Mouse (Mus musculus) liver, embryonic 14 days (tissue): ENCODE measurements around the gene Prcd. TPM values are rescaled to one million over a fixed set of nuclear protein-coding genes. Genes with fewer than 3 reads are reported as not detected.

ENCODE experiments used
- polyA plus RNA-seq: library from polyadenylated mRNA; depleted of rRNA; stranded (reverse); fragments of >200 nt; gene quantifications from 2 replicates; pipeline ENCODE4 v1.2.3, GENCODE M21; 2012; rRNA removed

Gene Prcd
- 0.07 and 0.17 TPM in 2 replicates for polyA plus RNA-seq

DNA sequence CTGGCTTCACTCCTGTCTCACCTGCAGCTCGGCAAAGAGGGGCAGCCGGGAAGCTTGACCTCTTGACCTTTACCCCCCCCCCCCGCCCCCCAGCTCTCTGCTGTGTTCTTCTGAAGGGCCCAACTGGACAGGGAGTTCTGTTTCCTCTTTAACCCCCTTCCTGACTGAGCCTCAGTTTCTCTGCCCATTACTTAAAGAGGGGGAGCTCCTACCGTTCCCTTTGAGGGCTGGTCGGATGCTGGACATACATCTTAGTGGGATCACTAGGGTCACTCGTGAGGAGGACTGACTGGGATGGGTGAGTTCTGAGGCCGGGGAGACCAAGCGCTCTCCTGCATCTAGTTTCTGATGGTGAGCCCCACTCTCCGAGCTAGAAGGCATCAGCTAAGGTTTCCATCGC, at the start of gene Prcd:
Gene Prcd, plus strand, starts transcription at position 301 of the 400 bp plus-strand sequence.

DNA sequence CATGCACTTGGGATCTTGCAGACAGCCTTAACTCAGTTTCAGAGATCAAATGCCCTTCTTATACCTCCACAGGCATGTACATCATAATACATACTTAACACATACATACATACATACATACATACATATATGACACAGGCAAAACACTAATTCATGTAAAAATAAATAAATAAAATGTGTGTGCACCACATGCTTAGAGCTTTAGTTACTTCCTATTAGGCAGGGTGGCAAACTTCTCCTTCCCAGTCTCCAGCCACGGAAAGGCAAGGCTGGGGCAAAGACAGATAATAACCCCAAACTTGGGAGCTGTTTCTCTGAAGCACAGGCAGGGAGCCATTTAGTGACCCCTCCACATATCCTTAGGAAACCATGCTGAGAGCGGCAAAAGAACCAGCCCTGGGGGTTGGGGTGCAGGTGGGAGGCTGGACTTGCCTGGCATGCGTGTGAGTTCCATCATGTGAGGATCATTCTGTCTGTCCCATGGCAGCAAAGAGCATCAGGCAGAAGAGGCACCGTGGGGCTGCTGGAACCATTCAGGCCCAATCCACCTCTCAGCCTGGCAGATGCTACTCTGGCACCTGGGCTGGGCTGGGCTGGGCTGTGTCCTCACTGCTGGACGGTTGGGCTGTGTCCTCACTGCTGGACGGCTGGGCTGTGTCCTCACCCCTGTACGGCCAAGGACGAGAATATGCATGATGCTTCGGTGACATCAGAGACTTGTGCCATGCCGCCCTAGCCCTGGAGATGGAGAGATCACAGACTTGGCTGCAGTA, 26.8 kb upstream of the Prcd start, which contains the start of gene Rhbdf2:
Gene Rhbdf2, minus strand, starts transcription at position 721 of the 773 bp plus-strand sequence.

DNA sequence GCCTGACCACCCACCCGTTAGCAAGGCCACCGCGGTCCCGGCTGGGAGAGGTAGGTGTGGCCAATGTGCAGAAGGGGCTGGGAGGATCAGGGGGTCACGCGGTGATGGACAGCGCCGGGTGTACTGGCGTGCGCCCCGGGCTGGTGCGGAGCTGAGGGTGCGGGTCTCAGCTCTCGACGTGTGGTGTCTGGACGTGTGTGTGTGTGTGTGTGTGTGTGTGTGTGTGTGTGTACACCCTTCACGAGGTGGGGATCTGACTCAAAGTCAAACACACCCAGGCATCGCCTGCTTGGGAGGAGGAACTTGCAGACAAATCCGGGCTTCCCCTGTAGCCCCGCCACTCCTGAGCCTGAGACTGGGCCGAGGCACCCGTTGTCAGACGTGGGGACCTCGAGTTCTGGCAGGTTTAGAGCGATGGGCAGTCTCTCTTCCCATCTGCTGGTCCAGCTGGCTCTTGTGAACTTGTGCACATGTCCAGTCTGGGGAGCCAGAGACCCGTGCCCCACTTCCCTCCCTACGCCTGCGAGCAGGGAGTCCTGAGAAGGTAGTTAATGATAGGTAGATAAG, 1.0 kb downstream of the Prcd start, which contains the start of gene Cygb:
Gene Cygb, minus strand, starts transcription at position 59 of the 567 bp plus-strand sequence.

Other genes starting within 250 kb of the Prcd start
- 0.58 and 0.62 TPM in 2 replicates for gene Rnf157, start 240.5 kb upstream of the Prcd start, polyA plus RNA-seq
- gene Ubald2, start 219.4 kb upstream of the Prcd start, polyA plus RNA-seq, result 57.3 and 67.7 TPM in 2 replicates
- not detected in 2 replicates for gene Qrich2, start 187.3 kb upstream of the Prcd start, polyA plus RNA-seq
- 17.9 and 25.5 TPM in 2 replicates for gene Prpsap1, start 159.3 kb upstream of the Prcd start, polyA plus RNA-seq
- 21.8 and 21.9 TPM in 2 replicates for gene Sphk1, start 122.6 kb upstream of the Prcd start, polyA plus RNA-seq
- 28.0 and 33.6 TPM in 2 replicates for gene Ube2o, start 72.1 kb upstream of the Prcd start, polyA plus RNA-seq
- not detected in 2 replicates for gene Aanat, start 67.1 kb upstream of the Prcd start, polyA plus RNA-seq
- gene Rhbdf2, start 26.5 kb upstream of the Prcd start, polyA plus RNA-seq, result 7.1 and 8.3 TPM in 2 replicates
- 0.38 and 0.50 TPM in 2 replicates for gene Cygb, start 779 bp downstream of the Prcd start, polyA plus RNA-seq
- gene St6galnac1, start 122.0 kb downstream of the Prcd start, polyA plus RNA-seq, result not detected in 2 replicates
- gene Mxra7, start 174.5 kb downstream of the Prcd start, polyA plus RNA-seq, result 0.93 and 1.1 TPM in 2 replicates
- gene Mettl23, start 189.7 kb downstream of the Prcd start, polyA plus RNA-seq, result 17.0 and 20.4 TPM in 2 replicates
- gene Jmjd6, start 189.9 kb downstream of the Prcd start, polyA plus RNA-seq, result 14.9 and 15.5 TPM in 2 replicates
- 4.9 and 6.1 TPM in 2 replicates for gene Mfsd11, start 198.9 kb downstream of the Prcd start, polyA plus RNA-seq
- gene Srsf2, start 199.6 kb downstream of the Prcd start, polyA plus RNA-seq, result 315 and 345 TPM in 2 replicates